Mouse (Mus musculus): Measurements from ENCODE around the gene Car2.

The Car2 gene

GRCm38 (mm10) chr3:14886102-14887098 is at the start of gene Car2:
Gene Car2, plus strand, starts transcription at chr3:14886273.
- peak; percentile 76 to 83 for DNase-seq

- no peak for DNase-seq
Measured at GRCm38 (mm10) chr3:14838936-14839335, 47.1 kb upstream of the Car2 start.

GRCm38 (mm10) chr3:14839466-14840118 is 46.5 kb upstream of the Car2 start:
- no peak for DNase-seq

GRCm38 (mm10) chr3:14848587-14849254 is 37.4 kb upstream of the Car2 start:
- DNase-seq = no peak

- DNase-seq = no peak
Measured at GRCm38 (mm10) chr3:14853966-14854365, 32.1 kb upstream of the Car2 start.

- DNase-seq = no peak
Measured at GRCm38 (mm10) chr3:14854446-14854845, 31.6 kb upstream of the Car2 start.

GRCm38 (mm10) chr3:14857874-14858273 is 28.2 kb upstream of the Car2 start:
- DNase-seq = no peak

GRCm38 (mm10) chr3:14860291-14860690 is 25.8 kb upstream of the Car2 start:
- DNase-seq = peak; percentile 53 to 64

- DNase-seq = no peak
Measured at GRCm38 (mm10) chr3:14861165-14861564, 24.9 kb upstream of the Car2 start.

GRCm38 (mm10) chr3:14861787-14862186 is 24.3 kb upstream of the Car2 start:
- no peak for DNase-seq

GRCm38 (mm10) chr3:14862654-14863021 is 23.4 kb upstream of the Car2 start:
- peak; percentile 27 to 43 for DNase-seq

GRCm38 (mm10) chr3:14863022-14863711 is 22.9 kb upstream of the Car2 start, which contains the start of gene Car3:
Gene Car3, plus strand, starts transcription at chr3:14863512.
- DNase-seq = no peak

GRCm38 (mm10) chr3:14863922-14864321 is 22.2 kb upstream of the Car2 start:
- no peak for DNase-seq

- DNase-seq = no peak
Measured at GRCm38 (mm10) chr3:14865941-14866340, 20.1 kb upstream of the Car2 start.

- DNase-seq = peak; percentile 67 to 81
Measured at GRCm38 (mm10) chr3:14869779-14870178, 16.3 kb upstream of the Car2 start.

GRCm38 (mm10) chr3:14870528-14870927 is 15.5 kb upstream of the Car2 start:
- DNase-seq = no peak

GRCm38 (mm10) chr3:14871386-14871785 is 14.7 kb upstream of the Car2 start:
- peak in 1 of 2 experiments; percentile 19 for DNase-seq

- no peak for DNase-seq
Measured at GRCm38 (mm10) chr3:14874402-14875040, 11.6 kb upstream of the Car2 start.

- DNase-seq = no peak
Measured at GRCm38 (mm10) chr3:14876325-14876918, 9.7 kb upstream of the Car2 start.

- DNase-seq = no peak
Measured at GRCm38 (mm10) chr3:14877251-14877909, 8.7 kb upstream of the Car2 start.

- no peak for DNase-seq
Measured at GRCm38 (mm10) chr3:14878749-14879223, 7.3 kb upstream of the Car2 start.
